Mouse (Mus musculus) spleen, postnatal 4 days (tissue): ENCODE data around the gene Sox5.

Experiments used
- DNase-seq, 2 experiments: peaks; one replicate each; pipeline ENCODE4 v3.0.0; 2022; ENCODE audit warnings: low spot score in 2 of 2

Gene Sox5

DNA sequence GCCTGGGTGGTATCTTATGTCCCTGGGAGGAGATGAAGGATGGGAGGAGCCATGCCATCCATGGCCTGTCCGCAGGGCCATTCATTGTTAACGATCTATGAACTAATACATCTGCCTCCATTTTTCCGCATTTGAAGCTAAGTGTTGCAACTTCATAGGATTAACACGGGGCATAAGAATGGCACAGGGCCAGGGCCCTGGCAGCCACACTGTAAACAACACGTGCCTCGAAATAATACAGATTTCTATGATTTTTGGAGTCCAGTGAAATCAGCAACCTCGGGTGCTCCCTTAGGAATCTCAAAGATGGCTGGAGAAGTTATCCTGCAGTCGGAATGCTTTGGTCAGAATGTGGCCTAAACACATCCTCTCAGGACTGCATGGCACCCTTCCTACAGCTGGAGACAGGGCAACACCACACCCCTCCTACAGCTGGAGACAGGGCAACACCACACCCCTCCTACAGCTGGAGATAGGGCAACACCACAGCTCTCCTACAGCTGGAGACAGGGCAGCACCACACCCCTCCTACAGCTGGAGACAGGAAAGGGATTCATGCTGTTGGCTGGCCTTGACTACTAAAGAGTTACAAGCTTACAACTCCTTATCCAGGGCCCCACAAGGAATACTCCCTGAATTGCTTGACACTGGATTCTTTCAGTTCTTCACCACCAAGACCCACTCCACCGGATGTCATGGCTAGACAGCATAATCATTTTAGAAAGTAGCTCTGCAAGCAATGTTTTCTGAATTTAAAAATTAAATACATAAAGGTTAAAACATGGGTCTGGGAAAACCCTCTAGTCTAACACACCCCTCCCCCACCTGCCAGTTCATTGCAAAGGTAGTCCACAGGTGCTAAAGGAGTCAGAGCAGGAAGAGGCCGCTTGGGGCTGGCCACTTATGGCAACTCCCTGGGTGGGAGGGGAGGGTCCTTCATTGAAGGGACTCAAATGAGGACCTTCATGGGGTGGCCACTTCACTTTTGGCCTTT is 122.4 kb downstream of the Sox5 start:
- no peak for DNase-seq

DNA sequence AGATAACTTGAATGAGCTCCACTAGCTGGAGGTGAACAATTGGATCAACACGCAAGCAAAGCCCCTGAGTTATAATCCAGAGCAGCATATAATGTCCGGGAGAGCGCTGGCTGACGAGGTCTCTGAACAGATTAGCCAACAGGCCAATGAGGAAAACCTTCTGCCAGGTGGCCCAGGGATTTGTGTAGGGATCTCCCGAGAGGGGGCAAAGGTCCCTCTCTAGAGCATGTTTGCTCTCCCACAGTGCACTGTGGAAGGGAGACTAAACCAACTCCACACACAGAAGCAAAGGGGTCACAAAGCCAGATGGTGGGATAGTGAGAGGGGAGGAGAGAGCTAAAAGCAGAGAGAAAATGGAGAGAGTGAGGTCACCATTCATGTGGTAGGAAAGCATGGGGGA is 128.9 kb downstream of the Sox5 start:
- DNase-seq: no peak

DNA sequence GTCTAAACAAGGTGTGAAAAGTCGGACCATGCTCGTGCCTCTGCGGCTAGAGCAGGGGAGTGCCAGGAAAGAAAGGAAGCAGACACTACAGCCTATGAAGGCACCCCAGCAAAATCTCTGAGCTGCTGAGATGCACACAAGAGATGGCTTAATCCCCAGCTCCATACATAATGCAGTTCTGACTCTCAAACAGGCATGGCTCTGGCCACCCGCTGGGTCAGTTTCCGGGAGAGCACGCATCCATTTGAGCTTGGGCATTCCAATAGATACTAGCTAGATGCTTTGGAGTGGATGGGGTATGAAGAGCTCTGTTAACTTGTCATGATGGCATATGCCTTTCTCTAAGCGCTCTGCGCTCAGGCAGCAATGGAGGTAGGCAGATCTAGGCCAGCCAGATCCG is 132.9 kb downstream of the Sox5 start:
- no peak for DNase-seq

DNA sequence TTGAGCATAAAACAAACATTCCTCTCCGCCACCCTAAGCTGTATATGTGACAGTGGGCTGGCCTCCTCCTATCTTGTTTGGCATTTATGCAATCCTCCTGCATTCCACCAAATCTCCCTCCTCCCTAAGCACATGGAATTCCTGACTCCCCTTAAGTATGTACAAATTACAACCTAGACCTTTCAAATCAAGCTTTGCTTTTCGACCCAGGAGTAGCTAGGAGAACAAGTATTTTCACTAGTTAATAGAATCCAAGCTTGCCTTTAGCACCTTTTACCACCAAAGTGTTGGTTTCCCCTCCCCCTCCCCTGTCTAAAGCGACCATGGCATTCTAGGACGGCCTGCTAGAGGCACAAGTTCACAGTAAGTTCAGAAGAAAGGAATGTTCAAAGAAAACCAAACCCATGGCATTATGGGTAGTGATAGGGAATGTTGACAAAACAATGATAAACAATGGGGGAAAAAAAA is 133.6 kb downstream of the Sox5 start:
- no peak for DNase-seq

DNA sequence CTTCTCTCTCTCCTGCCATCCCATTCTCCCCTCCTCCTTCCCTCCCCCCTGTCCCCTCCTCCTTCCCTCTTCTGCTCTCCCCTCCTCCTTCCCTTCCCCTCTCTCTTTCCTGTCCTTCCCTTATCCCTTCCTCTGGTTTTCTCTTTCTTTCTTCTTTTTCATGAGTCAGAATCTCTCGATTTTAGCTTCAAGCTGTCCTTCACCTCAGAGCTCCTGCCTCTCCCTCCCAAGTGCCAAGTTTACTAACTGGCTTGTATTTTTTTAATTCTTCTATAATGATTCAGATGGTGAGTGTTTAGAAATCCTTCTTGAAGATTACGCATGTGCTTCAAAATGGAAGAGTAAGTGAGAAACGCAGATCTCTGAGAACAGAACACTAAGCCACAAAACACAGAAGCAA is 135.4 kb downstream of the Sox5 start:
- no peak for DNase-seq

DNA sequence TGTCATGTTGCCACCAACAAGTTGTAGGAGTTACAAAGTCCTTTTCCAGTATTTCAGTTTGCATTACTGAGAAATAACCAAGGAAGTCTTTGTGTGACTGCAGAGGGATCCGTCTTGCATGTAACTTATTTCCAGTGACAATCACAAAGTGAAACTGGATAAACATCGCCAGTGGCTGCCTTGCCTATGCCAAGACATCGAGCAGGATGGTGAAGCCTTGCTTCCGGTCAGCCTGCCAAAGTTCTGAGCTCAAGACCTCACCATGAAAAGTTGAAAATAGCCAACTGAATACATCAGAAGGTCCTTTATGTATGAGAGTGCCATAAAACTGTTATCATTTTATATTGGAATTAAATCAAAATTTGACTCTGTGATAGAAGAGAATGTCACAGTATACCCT is 136.0 kb downstream of the Sox5 start:
- no peak for DNase-seq

DNA sequence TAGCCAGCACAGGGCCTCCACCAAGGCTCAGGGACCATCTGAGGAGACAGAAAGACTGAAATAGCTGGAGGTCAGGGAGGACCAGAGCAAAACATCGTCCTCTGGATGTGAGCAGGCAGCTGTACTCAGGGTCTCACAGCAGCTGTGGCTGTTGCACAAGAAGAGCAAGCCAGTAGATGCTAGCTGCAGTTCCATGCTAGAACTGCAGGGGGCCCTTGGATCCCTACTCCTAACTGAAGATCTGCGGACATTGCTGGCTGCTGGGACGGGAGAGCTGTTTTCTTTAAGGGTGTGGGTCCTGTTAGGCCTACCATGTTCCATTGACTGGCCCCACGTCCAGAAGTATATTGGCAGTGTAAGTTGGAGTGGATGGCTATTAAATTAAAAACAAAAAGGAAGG is 137.1 kb downstream of the Sox5 start:
- peak; percentile 39 to 74 for DNase-seq

DNA sequence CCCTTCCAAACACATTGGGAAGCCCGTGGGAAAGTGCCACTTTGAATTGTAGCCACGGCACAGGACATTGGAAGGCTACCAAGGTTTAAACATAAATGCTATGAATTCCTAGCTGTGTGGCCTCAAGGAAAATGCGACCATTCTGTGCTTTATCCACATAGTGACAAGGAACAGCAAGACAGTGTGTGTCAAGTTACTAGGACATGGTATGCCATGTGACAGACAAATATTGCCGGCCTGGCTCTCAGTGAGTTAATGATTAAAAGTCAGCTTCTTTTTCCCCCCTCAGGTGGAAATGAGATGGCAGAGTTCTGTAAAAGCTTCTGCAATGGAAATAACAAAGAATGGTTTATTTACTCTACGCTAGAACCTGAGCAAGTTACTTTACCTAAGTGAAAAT is 138.2 kb downstream of the Sox5 start:
- no peak for DNase-seq

DNA sequence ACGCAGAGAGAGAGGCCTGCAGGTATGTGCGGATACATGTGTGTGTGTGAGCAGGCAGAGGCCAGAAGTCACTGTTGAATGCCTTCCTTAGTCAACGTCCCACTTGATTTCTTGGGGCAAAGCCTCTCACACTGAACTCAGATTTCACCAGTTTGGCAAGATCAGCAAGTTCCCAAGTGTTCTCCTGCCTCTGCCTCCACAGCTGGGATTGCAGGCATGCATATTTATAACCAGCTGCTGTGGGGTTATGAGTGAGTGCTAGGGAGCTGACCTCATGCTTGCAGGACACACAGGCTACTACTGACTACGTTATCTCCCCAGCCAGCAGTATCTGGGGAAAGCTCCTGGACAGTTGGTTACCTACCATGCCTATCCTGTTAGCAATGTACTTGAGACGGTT is 139.9 kb downstream of the Sox5 start:
- no peak for DNase-seq

DNA sequence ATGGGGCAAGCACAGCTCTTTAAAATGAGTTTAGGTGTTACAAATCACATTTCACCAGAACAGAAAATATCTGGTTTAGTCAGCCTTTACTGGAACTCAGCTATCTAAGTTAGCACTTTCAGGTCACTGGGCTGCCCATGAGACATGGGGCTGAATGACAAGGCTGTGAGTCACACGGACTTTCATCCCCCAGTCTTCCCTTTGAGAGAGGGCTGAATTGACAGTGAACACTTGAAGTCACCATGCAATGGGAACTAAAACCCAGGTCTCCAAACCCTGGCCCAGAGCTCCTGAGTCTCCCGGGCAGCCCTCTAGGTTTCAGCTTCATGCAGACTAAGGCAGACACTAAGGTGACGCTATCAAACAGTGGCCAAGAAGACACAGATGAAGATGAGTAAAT is 141.2 kb downstream of the Sox5 start:
- no peak for DNase-seq

DNA sequence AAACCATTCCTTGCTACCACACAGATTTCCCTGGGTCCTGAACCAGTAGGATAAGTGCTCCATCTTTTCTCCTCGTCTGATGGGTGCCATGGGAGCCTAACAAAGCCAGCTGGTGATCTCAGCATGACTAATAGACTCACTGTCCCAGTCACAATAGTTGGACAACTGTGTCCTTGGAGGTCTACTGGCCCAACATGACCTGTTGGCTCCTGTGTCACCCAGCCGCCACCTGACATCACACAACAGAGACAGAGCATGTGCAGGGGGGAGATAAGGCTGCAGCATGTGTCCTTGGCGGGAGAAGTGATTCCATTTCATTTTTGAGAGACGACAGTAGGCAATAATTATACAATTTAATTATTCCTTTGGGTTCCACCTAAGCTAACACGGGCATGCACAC is 143.2 kb downstream of the Sox5 start:
- no peak for DNase-seq

DNA sequence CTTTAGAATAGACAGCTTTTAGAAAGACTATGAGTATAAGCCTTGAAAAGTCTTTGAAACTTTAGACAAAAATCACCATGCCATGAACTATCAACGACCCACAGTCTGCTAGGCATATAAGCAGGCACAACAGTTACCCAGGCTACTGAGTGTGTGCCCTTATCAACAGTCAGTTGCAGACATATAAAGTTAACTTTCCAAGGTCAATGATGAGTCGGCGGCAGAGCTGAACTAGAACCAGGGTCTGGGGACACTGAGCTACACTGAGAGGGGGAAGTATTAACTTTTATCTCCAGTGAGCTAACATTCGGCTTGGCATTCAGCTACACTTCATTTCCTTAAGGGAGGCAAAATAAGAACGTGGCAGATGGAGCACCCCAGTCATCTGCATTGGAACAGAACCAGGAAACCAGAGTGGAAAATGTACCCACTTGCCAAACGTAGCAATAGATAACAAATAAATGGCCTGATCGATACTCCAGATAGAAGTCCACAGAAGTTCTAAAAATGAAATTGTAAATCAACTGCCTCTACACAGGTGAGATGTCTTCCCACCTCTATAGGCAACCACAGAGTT is 154.2 kb downstream of the Sox5 start:
- no peak for DNase-seq

DNA sequence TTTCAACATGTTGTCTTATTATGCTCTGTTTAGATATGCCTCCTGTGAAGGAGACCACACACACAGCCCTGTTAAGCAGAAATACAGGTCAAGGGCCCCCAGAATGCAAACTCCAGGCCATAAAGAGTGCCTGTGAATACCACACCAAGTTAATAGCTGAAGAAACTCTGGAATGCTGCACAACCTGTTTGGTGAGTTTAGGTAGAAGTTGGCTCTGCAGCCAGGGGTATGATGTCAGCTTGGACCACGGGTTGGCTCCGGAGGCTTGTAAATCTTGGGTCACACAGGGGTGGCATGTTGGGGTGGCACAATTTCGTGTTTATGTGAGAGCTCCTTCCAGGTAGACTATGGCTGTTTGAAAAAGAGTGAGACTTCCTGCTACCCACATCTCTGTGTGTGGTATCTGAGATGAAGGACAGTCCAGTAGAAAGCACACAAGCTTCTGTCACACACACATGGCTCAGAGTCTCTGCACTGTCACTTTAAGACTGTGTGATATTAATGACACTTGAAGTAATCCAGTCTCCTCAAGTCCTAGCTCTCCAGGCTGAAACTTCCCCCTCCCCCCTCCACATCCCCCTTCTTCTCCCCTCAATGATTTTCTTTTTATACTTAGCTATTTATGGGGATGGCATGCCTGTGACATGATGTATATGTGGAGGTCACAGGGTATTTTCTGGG is 160.5 kb downstream of the Sox5 start:
- no peak for DNase-seq

DNA sequence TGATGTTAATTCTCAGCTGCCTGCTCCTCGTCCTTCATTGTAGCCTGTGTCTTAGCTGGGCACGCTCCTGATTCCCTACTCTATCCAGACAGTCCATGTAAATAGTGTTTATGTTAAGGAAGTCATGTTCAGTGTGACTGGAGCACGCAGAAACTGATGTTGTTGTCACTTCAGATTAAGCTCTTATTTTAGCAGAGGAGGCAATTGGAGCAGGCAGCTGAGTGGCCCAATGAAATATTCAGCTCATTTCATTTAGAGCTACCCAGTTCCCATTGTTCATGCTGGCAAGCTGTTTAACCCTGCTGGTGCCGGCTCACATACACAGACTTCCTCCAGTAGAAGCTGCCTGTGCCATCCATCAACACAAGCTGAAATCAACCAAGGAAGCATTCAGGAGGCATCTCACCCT is 170.4 kb downstream of the Sox5 start:
- DNase-seq: no peak

DNA sequence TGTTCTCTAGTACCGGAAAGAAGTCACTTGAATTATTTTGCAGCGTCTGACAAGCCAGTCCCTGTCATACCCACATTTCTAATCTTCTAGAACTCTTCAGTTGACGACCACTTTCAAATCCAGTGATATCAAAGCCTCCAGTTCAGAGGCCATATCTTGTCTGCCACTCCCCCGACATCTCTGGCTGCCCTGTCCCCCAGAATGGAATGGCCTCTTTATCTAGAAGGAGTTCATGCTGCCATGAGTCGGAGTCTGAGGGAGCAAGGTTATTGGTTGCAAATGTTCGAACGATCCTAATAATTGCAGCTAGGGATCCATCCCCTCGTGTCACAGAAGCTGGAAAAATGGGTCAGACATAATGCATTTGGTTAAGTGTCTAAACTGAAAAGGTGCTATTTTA is 170.9 kb downstream of the Sox5 start:
- no peak for DNase-seq

DNA sequence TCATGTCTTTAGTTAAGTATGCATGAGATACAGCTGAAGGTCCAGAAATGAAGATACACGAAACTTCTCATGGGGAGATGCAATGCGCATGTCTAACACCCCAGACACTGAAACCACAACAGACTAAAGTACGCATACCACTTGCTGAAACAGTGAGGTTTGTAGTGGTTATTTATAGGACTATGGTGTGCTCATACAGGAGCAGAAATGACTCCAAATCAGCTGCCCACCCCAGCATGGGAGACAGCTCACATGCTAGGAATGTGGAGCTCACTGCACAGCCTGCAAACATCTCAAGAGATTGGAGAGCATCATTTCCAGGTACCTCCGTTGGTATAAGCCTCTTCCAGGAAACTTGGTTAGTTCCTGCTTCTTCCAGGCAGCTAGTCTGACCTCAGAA is 178.9 kb downstream of the Sox5 start:
- DNase-seq: no peak

DNA sequence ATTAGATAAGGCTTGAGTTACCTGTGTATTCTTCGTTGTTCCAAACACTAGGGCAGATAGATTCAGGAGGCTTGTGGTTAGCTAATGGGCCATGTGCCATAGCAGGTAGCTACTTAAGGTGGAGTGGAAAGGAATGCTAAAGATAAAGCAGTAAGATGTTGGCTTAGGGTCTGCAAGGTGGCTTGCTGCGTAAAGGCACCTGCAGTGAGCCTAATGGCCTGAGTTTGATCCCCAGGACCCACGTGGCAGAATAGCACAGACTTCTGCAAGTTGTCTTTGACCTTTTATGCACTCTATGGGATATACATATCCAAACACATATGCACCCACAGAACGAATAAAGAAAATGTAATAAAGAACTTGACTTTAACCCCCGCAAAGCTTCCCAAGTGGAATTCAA is 181.4 kb downstream of the Sox5 start:
- no peak for DNase-seq

DNA sequence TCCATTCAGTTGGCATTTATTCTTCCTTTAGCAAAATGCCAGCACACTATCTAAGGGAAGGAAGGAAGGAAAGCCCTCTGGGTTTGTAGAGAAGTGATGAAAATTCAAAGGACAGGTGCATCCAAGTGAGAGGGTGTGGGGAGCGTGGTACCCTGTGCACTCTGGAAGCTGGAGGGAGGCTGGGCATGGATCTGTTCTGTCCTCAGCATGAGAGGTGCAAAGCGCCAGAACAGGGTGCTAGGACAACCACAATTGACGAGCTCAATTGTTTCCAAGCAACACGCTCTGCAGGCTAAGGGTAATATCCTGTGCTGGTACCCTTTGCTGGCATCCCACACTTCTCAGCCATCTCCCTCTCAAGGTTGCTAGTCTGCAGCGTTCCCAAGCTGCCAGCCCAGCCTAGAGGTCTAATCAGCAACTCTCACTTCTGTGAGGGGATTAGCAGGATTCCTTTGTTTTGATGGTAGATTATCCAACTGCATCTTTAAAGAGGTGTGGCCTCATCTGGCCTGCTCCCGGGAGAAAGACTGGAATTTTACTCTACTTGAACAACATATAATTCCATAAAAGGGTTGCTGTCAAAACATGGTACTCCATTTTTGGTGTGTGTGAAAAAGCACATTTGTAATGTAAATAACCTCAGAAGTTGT is 183.3 kb downstream of the Sox5 start:
- DNase-seq: no peak

DNA sequence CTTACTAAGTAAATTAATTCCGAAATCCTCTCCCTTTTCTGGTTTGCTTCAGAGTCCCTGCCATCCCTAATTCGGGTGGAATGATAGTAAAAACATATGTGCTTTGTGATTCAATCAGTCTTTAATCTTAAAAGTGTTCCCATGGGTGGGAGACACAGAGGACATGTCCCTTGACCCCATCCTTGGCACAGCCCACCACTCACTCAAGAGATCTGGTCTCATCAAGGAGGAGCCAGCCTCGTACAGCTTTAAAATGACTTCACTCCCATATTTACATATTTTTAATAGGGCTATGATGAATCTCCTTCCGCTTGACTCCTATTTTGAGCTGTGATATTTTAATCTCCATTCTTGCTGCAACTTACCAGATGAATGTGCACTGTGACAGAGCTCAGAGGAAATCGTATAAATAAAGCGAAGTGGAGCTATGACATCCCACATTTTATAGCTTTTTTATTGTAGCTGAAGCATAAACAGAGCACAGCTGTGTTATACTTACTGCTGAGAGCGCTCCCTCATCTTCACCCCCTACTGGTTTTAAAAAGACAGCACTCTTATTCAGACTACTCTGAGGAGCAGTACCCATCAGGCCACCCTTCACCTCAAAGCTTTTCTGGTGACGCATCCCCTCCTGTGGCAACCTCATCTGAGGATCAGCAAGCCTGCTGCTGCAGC is 185.1 kb downstream of the Sox5 start:
- DNase-seq: no peak

DNA sequence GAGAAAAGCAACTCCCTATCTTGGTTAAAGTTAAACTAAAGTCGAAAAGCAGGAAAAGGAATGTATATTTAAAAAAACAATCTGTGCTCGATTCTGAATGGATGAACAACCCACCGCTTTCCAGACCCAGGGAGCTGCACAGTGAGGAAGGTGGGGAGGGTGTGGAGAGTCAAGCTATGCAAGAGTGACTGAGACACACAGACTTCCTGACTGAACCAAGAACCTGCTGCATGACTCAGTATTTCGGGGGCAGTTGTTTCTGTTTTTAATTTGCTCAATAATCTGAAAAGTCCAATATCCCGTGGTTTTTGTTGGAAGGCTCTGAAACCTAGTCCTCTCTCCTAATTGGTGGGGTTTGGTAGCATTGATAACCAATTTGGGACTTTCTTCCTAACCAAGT is 196.9 kb downstream of the Sox5 start:
- no peak for DNase-seq

DNA sequence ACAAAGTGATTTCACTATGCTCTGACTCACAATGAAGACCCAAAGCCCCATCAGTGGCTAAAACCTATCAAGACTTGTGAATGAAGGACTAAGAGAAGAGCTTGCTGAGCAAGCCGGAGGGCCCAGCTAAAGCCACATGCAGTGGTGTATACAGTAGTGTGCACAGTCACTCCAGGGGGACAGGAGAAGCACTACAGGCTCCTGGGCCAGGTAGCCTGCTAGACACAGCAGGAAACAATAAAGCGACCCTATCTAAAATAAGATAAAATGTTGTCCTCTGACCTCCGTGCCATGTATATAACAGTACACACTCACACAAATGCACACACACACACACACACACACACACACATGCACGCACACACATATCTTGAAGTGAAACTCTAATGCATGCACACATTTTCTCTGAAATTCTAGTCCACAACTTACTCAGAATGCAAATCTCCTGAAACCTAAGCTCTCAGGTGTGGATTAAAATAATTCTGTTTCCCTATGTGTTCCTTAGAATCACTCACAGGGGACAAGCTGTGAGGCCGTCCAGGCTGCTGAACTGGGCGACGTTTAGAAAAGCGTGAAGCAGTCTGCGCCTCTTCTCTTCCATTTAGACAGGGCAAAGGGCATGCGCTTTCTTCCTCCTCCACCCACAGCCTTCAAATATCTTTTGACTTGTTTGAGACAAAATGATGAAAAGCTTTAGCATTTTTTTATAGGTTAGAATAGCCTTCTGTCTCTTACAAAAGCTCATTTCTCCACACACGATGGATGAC is 197.5 kb downstream of the Sox5 start:
- DNase-seq: no peak
